Mouse (Mus musculus) embryonic fibroblast, embryonic 13.5 days (primary cell): ENCODE data around the gene Slc36a2.

ENCODE experiments used
- CTCF ChIP-seq: IDR thresholded peaks from 2 replicates; pipeline ENCODE4 v1.5.1; 2011; ENCODE audit warnings: mild to moderate bottlenecking, control low read depth, low read length, moderate library complexity, borderline replicate concordance; ENCODE audit not compliant: insufficient read depth
- POLR2A ChIP-seq: IDR thresholded peaks from 2 replicates; pipeline ENCODE4 v1.6.1; 2011; ENCODE audit warnings: low read depth, mild to moderate bottlenecking, control low read depth, low read length, moderate library complexity

DNA sequence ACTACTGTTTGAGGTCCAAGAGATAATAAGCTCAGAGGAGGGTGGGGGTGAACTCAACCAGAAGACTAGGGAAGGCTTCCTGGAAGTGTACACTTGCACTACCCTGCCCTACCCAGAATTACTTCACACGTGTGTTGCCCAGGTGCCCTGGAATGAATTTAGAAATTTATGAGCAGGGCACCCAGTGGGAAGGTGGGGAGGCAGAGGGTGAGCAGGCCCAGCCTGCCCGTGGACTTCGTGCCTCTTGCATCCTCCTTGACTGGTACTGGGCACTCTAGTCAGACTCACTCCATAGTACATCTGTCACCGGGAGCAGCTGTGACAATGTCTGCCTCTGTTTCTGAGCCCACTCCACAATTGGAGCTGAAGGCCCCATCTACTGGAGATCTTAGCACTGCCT lies 28.6 kb upstream of the Slc36a2 start:
- TF ChIP-seq POLR2A: no peak
- TF ChIP-seq CTCF: no peak
